Mouse (Mus musculus) lung, postnatal 0 days (tissue): Measurements from ENCODE around the gene Gse1. TPM values are rescaled to one million over a fixed set of nuclear protein-coding genes. Genes with fewer than 3 reads are reported as not detected.

Source experiments
- ATAC-seq: fragments of 200-750 bp; cut with Nextera tagmentation; 2 replicates; pipeline ENCODE4 v1.8.0; 2017; ENCODE audit warnings: moderate library complexity
- DNase-seq: peaks from one replicate; pipeline ENCODE4 v3.0.0-alpha.2; 2016; ENCODE audit warnings: low spot score
- H3K27ac ChIP-seq: fragments of 300-500 bp; sonication (generic); 2 replicates; pipeline ENCODE4 v1.5.1; 2014; ENCODE audit warnings: antibody characterized with exemption, mild to moderate bottlenecking, low read length, mixed read lengths
- H3K27me3 ChIP-seq: fragments of 300-500 bp; sonication (generic); replicated peaks from 2 replicates; pipeline ENCODE4 v1.6.1; 2014; ENCODE audit warnings: low read length, mixed read lengths; ENCODE audit not compliant: insufficient read depth
- H3K36me3 ChIP-seq: fragments of 300-500 bp; sonication (generic); 2 replicates; pipeline ENCODE4 v1.6.1; 2014; ENCODE audit warnings: low read length, mixed read lengths; ENCODE audit not compliant: insufficient read depth
- H3K4me1 ChIP-seq: fragments of 300-500 bp; sonication (generic); 2 replicates; pipeline ENCODE4 v1.6.1; 2014; ENCODE audit warnings: antibody characterized with exemption, low read depth, low read length, mixed read lengths; ENCODE audit not compliant: insufficient read depth
- H3K4me2 ChIP-seq: fragments of 300-500 bp; sonication (generic); replicated peaks from 2 replicates; pipeline ENCODE4 v1.6.1; 2014; ENCODE audit warnings: low read depth, mild to moderate bottlenecking, low read length, moderate library complexity, mixed read lengths
- H3K4me3 ChIP-seq: fragments of 300-500 bp; sonication (generic); 2 replicates; pipeline ENCODE4 v1.5.1; 2014; ENCODE audit warnings: low read depth, low read length
- H3K9ac ChIP-seq: fragments of 300-500 bp; sonication (generic); replicated peaks from 2 replicates; pipeline ENCODE4 v1.6.1; 2014; ENCODE audit warnings: low read depth, mild to moderate bottlenecking
- H3K9me3 ChIP-seq: fragments of 300-500 bp; sonication (generic); 2 replicates; pipeline ENCODE4 v1.6.1; 2016; ENCODE audit warnings: low read length, mixed read lengths
- CTCF ChIP-seq: IDR thresholded peaks from 2 replicates; pipeline ENCODE4 v1.5.1; 2016; ENCODE audit warnings: antibody characterized with exemption, mild to moderate bottlenecking
- EP300 ChIP-seq: IDR thresholded peaks from 2 replicates; pipeline ENCODE4 v1.6.1; 2016; ENCODE audit warnings: antibody characterized with exemption, mild to moderate bottlenecking, control low read depth
- WGBS: fragments of 180-500 bp; shearing (Covaris S2); extraction: QIAGEN DNeasy Blood & Tissue Kit; methylation state at CpG from one replicate; pipeline ENCODE4 v1.1.7; 2014; 5-methylcytosine and 5-hydroxymethylcytosine counted together
- microRNA-seq: library from miRNA; unstranded; fragments of <30 nt; microRNA quantifications from one replicate; pipeline ENCODE4, GENCODE M21; 2016
- polyA plus RNA-seq: library from polyadenylated mRNA; unstranded; fragments of >200 nt; fragmentation: Nextera tagmentation; extraction: Ambion mirVana; gene quantifications from 2 replicates; pipeline ENCODE4 v1.2.1, GENCODE M21; 2015

Gse1 gene
- polyA plus RNA-seq, 1 experiment from 2014 or later, result 9.9 TPM

- Histone ChIP-seq H3K4me2 (no peak overlapping the region), H3K9ac (no peak overlapping the region), H3K4me1 (no peaks in the 10 kb centered on the region), H3K4me3 (no peak overlapping the region), H3K36me3 (no peaks in the 10 kb centered on the region), H3K27me3 (no peaks in the 10 kb centered on the region), H3K9me3 (no peaks in the 10 kb centered on the region), H3K27ac (no peak overlapping the region)
- ATAC-seq (no peak), DNase-seq (no peak)
- TF ChIP-seq EP300 (no peak), CTCF (no peak)
- WGBS, result 43% methylated on average over 7 of the region's 7 CpGs
Observed at GRCm38 (mm10) chr8:120620441-120620840, 392.2 kb downstream of the Gse1 start.

- H3K27ac ChIP-seq, result no peak overlapping the region
- WGBS, result 71% methylated on average over 14 of the region's 14 CpGs
- no peaks in the 10 kb centered on the region for H3K27me3 ChIP-seq
- H3K4me1 ChIP-seq, result no peaks in the 10 kb centered on the region
- no peak overlapping the region for H3K4me2 ChIP-seq
- H3K4me3 ChIP-seq, result no peak overlapping the region
- no peaks in the 10 kb centered on the region for H3K36me3 ChIP-seq
- DNase-seq (no peak), ATAC-seq (no peak)
- TF ChIP-seq EP300, result no peak
- no peak for TF ChIP-seq CTCF
- no peaks in the 10 kb centered on the region for H3K9me3 ChIP-seq
- H3K9ac ChIP-seq, result no peak overlapping the region
Observed at GRCm38 (mm10) chr8:120622161-120622560, 393.9 kb downstream of the Gse1 start.

- H3K4me3 ChIP-seq, result no peak overlapping the region
- H3K4me1 ChIP-seq, result no peaks in the 10 kb centered on the region
- no peaks in the 10 kb centered on the region for H3K9me3 ChIP-seq
- no peak for ATAC-seq
- no peak overlapping the region for H3K9ac ChIP-seq
- H3K36me3 ChIP-seq, result no peaks in the 10 kb centered on the region
- no peak overlapping the region for H3K4me2 ChIP-seq
- TF ChIP-seq CTCF, result no peak
- TF ChIP-seq EP300, result no peak
- no peaks in the 10 kb centered on the region for H3K27me3 ChIP-seq
- no peak for DNase-seq
- no peak overlapping the region for H3K27ac ChIP-seq
- 56% methylated on average over 2 of the region's 2 CpGs for WGBS
Observed at GRCm38 (mm10) chr8:120623608-120624007, 395.4 kb downstream of the Gse1 start.

- DNase-seq (no peak), ATAC-seq (no peak)
- TF ChIP-seq CTCF (no peak), EP300 (no peak)
- no peaks in the 10 kb centered on the region for H3K27me3 ChIP-seq
- no peaks in the 10 kb centered on the region for H3K4me1 ChIP-seq
- no peaks in the 10 kb centered on the region for H3K36me3 ChIP-seq
- no peaks in the 10 kb centered on the region for H3K9me3 ChIP-seq
- WGBS, result 71% methylated on average over 11 of the region's 11 CpGs
- H3K4me3 ChIP-seq, result no peak overlapping the region
- H3K27ac ChIP-seq, result no peak overlapping the region
- no peak overlapping the region for H3K9ac ChIP-seq
- H3K4me2 ChIP-seq, result no peak overlapping the region
Observed at GRCm38 (mm10) chr8:120626461-120626860, 398.2 kb downstream of the Gse1 start.

GRCm38 (mm10) chr8:120627298-120627697 is 399.0 kb downstream of the Gse1 start:
- WGBS, result 90% methylated on average over 5 of the region's 5 CpGs
- Histone ChIP-seq H3K27me3 (no peaks in the 10 kb centered on the region), H3K4me1 (no peaks in the 10 kb centered on the region), H3K27ac (no peak overlapping the region), H3K9ac (no peak overlapping the region), H3K4me2 (no peak overlapping the region), H3K9me3 (no peaks in the 10 kb centered on the region), H3K36me3 (no peaks in the 10 kb centered on the region), H3K4me3 (no peak overlapping the region)
- TF ChIP-seq EP300 (no peak), CTCF (no peak)
- ATAC-seq, result no peak
- no peak for DNase-seq

GRCm38 (mm10) chr8:120630031-120630430 is 401.8 kb downstream of the Gse1 start:
- no peak for ATAC-seq

GRCm38 (mm10) chr8:120630848-120631247 is 402.6 kb downstream of the Gse1 start:
- Histone ChIP-seq H3K4me3 (no peak overlapping the region), H3K27me3 (0 out of 2 replicates have a peak, but pooled peaks cover 8% of the 10 kb centered on the region), H3K27ac (no peak overlapping the region), H3K9me3 (no peaks in the 10 kb centered on the region), H3K9ac (no peak overlapping the region), H3K36me3 (no peaks in the 10 kb centered on the region), H3K4me2 (no peak overlapping the region), H3K4me1 (no peaks in the 10 kb centered on the region)
- ATAC-seq, result no peak
- 44% methylated on average over 6 of the region's 6 CpGs for WGBS
- TF ChIP-seq EP300, result no peak
- TF ChIP-seq CTCF, result no peak
- DNase-seq, result no peak

More at GRCm38 (mm10) chr8:120630031-120630430, 401.8 kb downstream of the Gse1 start:
- Histone ChIP-seq H3K9ac (no peak overlapping the region), H3K9me3 (no peaks in the 10 kb centered on the region), H3K4me1 (no peaks in the 10 kb centered on the region), H3K36me3 (no peaks in the 10 kb centered on the region), H3K27me3 (0 out of 2 replicates have a peak, but pooled peaks cover 8% of the 10 kb centered on the region), H3K4me3 (no peak overlapping the region), H3K4me2 (no peak overlapping the region), H3K27ac (no peak overlapping the region)
- 31% methylated on average over 5 of the region's 5 CpGs for WGBS
- no peak for DNase-seq
- TF ChIP-seq CTCF (no peak), EP300 (no peak)

Small RNA genes lying within 50 kb of the gene (microRNA-seq; reads per million reads assigned to microRNA genes)
- gene Gm22715 (not detected), gene Mir7687 (not detected)

Other genes starting within 250 kb of the Gse1 start
- gene Crispld2, start 236.0 kb upstream of the Gse1 start, polyA plus RNA-seq, result 9.7 and 16.8 TPM in 2 replicates
- 31.0 and 33.0 TPM in 2 replicates for gene Zdhhc7, start 127.0 kb upstream of the Gse1 start, polyA plus RNA-seq
- gene 6430548M08Rik, start 114.3 kb upstream of the Gse1 start, polyA plus RNA-seq, result 16.3 and 16.6 TPM in 2 replicates
- gene Fam92b, start 51.0 kb upstream of the Gse1 start, polyA plus RNA-seq, result 3.9 and 6.5 TPM in 2 replicates